Mouse (Mus musculus) 416B (cell line): ENCODE data around the gene Tjp2.

Experiments used
- DNase-seq: peaks from one replicate; pipeline ENCODE4 v3.0.0; 2011; ENCODE audit warnings: low read depth

Tjp2 gene

GRCm38 (mm10) chr19:24123087-24123486 lies 101.7 kb downstream of the Tjp2 start:
- no peak for DNase-seq

- no peak for DNase-seq
Observed at GRCm38 (mm10) chr19:24122647-24123046, 102.2 kb downstream of the Tjp2 start.

- DNase-seq = no peak
Observed at GRCm38 (mm10) chr19:24120811-24121210, 104.0 kb downstream of the Tjp2 start.

GRCm38 (mm10) chr19:24118775-24119174 lies 106.1 kb downstream of the Tjp2 start:
- DNase-seq = no peak

- DNase-seq = peak; percentile 37
Observed at GRCm38 (mm10) chr19:24111581-24111980, 113.2 kb downstream of the Tjp2 start.

GRCm38 (mm10) chr19:24107707-24108106 lies 117.1 kb downstream of the Tjp2 start:
- peak; percentile 65 for DNase-seq

- no peak for DNase-seq
Observed at GRCm38 (mm10) chr19:24103802-24104201, 121.0 kb downstream of the Tjp2 start.

GRCm38 (mm10) chr19:24102562-24103126 lies 122.2 kb downstream of the Tjp2 start:
- DNase-seq = no peak

- DNase-seq = peak; percentile 26
Observed at GRCm38 (mm10) chr19:24101183-24101582, 123.6 kb downstream of the Tjp2 start.

GRCm38 (mm10) chr19:24098691-24099090 lies 126.1 kb downstream of the Tjp2 start:
- peak; percentile 69 for DNase-seq

GRCm38 (mm10) chr19:24097666-24098455 lies 127.0 kb downstream of the Tjp2 start:
- DNase-seq = peak; percentile 8

GRCm38 (mm10) chr19:24092060-24092459 lies 132.8 kb downstream of the Tjp2 start:
- peak; percentile 12 for DNase-seq

- DNase-seq = no peak
Observed at GRCm38 (mm10) chr19:24090366-24090765, 134.5 kb downstream of the Tjp2 start.

- DNase-seq = no peak
Observed at GRCm38 (mm10) chr19:24085306-24085705, 139.5 kb downstream of the Tjp2 start.

- no peak for DNase-seq
Observed at GRCm38 (mm10) chr19:24080417-24081080, 144.3 kb downstream of the Tjp2 start.

- no peak for DNase-seq
Observed at GRCm38 (mm10) chr19:24077658-24078057, 147.2 kb downstream of the Tjp2 start.

- no peak for DNase-seq
Observed at GRCm38 (mm10) chr19:24076536-24076935, 148.3 kb downstream of the Tjp2 start.

- DNase-seq = no peak
Observed at GRCm38 (mm10) chr19:24075927-24076326, 148.9 kb downstream of the Tjp2 start.

GRCm38 (mm10) chr19:24073155-24073554 lies 151.7 kb downstream of the Tjp2 start:
- DNase-seq = no peak

- no peak for DNase-seq
Observed at GRCm38 (mm10) chr19:24064348-24064895, 160.4 kb downstream of the Tjp2 start.

- no peak for DNase-seq
Observed at GRCm38 (mm10) chr19:24063585-24063984, 161.2 kb downstream of the Tjp2 start.

- no peak for DNase-seq
Observed at GRCm38 (mm10) chr19:24058851-24059250, 166.0 kb downstream of the Tjp2 start.

GRCm38 (mm10) chr19:24058021-24058420 lies 166.8 kb downstream of the Tjp2 start:
- DNase-seq = no peak
